Mouse (Mus musculus) stomach, postnatal 0 days (tissue): ENCODE measurements around the gene Tenm2.

Source experiments
- CTCF ChIP-seq: IDR thresholded peaks from 2 replicates; pipeline ENCODE4 v1.5.1; 2016; ENCODE audit warnings: antibody characterized with exemption, low read depth, mild to moderate bottlenecking, moderate library complexity
- EP300 ChIP-seq: optimal IDR thresholded peaks from 2 replicates; pipeline ENCODE3; 2016; ENCODE audit warnings: antibody characterized with exemption

- TF ChIP-seq CTCF = no peak
- TF ChIP-seq EP300 = no peak
These were observed 1126.6 kb downstream of the Tenm2 start for GRCm38 (mm10) chr11:36108970-36109731.
